Mouse (Mus musculus): ENCODE data around the gene Efna3. TPM values are rescaled to one million over a fixed set of nuclear protein-coding genes. Genes with fewer than 3 reads are reported as not detected.

Gene Efna3
- polyA plus RNA-seq, 1 experiment from 2014 or later, result 4.4 TPM

DNA sequence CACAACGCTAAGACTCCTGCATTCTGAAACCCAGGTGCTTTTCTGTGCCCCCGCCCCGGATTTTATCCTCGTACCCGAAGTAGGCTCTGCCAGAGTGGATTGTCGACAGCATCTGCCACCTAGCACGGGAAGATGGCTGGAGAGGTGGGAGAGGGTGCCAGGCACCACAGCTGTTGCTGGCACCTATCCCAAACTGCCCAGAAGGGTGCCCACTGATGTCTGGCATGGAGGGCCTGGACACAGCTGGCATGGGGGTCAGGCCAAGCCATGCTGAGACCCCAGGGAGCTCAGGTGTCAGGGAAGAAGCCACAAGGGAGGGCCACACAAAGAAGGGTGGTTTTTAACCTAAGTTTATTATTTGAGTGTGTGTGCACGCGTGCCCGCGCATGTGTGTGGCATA is 10.3 kb upstream of the Efna3 start:
- TF ChIP-seq CTCF (IDR thresholded peaks at IDR 0.05), result no peak
- no peak for TF ChIP-seq EP300 (IDR thresholded peaks at IDR 0.05)
- Histone ChIP-seq H3K9me3 (ENCODE audit: low read length) (no peaks in the 10 kb centered on the region), H3K27me3 (replicated peaks; ENCODE audit: insufficient read depth, low read length) (no peaks in the 10 kb centered on the region), H3K36me3 (ENCODE audit: insufficient read depth, low read length) (peaks cover 4% of the 10 kb centered on the region; the same call in 1 of the 2 replicates), H3K4me1 (ENCODE audit: insufficient read depth, low read depth, low read length) (no peaks in the 10 kb centered on the region), H3K9ac (replicated peaks; ENCODE audit: low read depth) (no peak overlapping the region), H3K27ac (ENCODE audit: low read length) (no peak overlapping the region), H3K4me3 (ENCODE audit: low read depth, low read length) (no peak overlapping the region), H3K4me2 (replicated peaks; ENCODE audit: low read depth, low read length) (no peak overlapping the region)
- ATAC-seq, result no peak
- DNase-seq (ENCODE audit: low spot score), result no peak
- 59% methylated on average over 11 of the region's 11 CpGs for WGBS

DNA sequence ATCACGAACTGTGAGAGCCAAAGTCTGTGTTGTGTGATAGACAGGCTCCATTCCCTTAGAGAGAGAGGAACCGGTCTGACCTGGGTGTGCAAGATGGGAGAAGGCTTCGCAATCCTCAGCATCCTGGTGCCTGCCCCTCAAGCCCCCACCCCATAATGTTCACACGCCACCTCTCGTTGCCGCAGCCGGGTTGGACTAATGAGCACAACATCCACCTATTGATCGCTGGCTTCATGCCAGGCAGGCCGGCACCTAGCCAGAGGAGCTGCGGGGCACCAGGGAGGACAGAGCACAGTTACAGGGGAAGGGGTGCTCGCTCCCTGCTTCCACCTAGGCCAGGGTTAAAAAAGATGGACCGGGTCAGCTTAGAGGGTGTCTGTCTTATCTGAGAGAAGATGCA is 9.7 kb upstream of the Efna3 start:
- H3K9me3 ChIP-seq (ENCODE audit: low read length), result no peaks in the 10 kb centered on the region
- TF ChIP-seq CTCF (IDR thresholded peaks at IDR 0.05) (no peak), EP300 (IDR thresholded peaks at IDR 0.05) (no peak)
- 41% methylated on average over 12 of the region's 12 CpGs for WGBS

DNA sequence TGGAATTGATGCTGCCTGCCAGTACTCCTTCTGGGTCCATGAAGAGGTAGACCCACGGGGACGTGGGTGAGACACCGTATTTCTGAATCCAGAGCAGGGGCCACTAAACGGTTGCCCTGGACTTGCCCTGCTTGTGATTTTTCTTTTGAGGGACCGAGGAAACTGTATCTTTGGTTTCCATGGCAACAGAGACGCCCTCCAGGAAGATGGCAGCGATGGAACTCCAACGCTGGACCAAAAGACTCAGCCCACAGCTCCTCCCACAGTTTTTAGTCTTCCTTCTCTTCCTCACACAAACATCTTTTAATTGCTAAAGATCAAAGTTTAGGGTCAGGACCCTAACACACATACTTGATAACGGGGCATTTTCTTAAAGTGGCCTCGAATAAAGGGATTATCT is 9.2 kb upstream of the Efna3 start:
- Histone ChIP-seq H3K9me3 (ENCODE audit: low read length) (no peaks in the 10 kb centered on the region), H3K27me3 (replicated peaks; ENCODE audit: insufficient read depth, low read length) (no peaks in the 10 kb centered on the region), H3K4me1 (ENCODE audit: insufficient read depth, low read depth, low read length) (no peaks in the 10 kb centered on the region), H3K4me2 (replicated peaks; ENCODE audit: low read depth, low read length) (no peak overlapping the region), H3K9ac (replicated peaks; ENCODE audit: low read depth) (no peak overlapping the region), H3K36me3 (ENCODE audit: insufficient read depth, low read length) (peaks cover 4% of the 10 kb centered on the region; the same call in 1 of the 2 replicates), H3K27ac (ENCODE audit: low read length) (no peak overlapping the region), H3K4me3 (ENCODE audit: low read depth, low read length) (no peak overlapping the region)
- no peak for ATAC-seq
- WGBS, result 44% methylated on average over 10 of the region's 10 CpGs
- TF ChIP-seq EP300 (IDR thresholded peaks at IDR 0.05) (no peak), CTCF (IDR thresholded peaks at IDR 0.05) (no peak)
- DNase-seq (ENCODE audit: low spot score), result no peak

More for the DNA sequence above, 9.7 kb upstream of the Efna3 start:
- Histone ChIP-seq H3K27me3 (replicated peaks; ENCODE audit: insufficient read depth, low read length) (no peaks in the 10 kb centered on the region), H3K4me3 (ENCODE audit: low read depth, low read length) (no peak overlapping the region), H3K36me3 (ENCODE audit: insufficient read depth, low read length) (peaks cover 4% of the 10 kb centered on the region; the same call in 1 of the 2 replicates), H3K27ac (ENCODE audit: low read length) (no peak overlapping the region), H3K4me1 (ENCODE audit: insufficient read depth, low read depth, low read length) (no peaks in the 10 kb centered on the region), H3K4me2 (replicated peaks; ENCODE audit: low read depth, low read length) (no peak overlapping the region), H3K9ac (replicated peaks; ENCODE audit: low read depth) (no peak overlapping the region)
- ATAC-seq (no peak), DNase-seq (ENCODE audit: low spot score) (no peak)

DNA sequence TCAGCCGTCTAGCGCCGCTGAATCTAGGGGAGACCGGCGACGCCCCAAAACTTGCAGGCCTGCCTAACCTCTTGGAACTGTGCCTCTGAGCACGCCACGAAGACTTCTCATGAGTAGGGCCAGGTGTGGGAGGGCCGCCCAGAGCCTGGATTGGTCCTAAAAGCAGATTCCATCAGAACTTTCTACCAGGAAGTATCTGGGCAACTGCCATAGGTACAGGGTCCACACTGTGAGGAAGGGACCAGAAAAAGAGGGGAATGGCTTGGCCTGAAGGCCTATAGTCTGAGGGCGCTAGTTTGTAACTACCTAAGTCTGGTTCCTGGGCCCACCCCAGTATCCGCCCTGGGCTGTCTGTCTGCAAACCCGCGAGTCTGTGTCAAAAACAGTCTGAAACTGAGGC is 8.8 kb upstream of the Efna3 start:
- H3K4me2 ChIP-seq (replicated peaks; ENCODE audit: low read depth, low read length), result no peak overlapping the region
- no peak for TF ChIP-seq EP300 (IDR thresholded peaks at IDR 0.05)
- TF ChIP-seq CTCF (IDR thresholded peaks at IDR 0.05), result no peak
- H3K4me1 ChIP-seq (ENCODE audit: insufficient read depth, low read depth, low read length), result no peaks in the 10 kb centered on the region
- H3K27ac ChIP-seq (ENCODE audit: low read length), result no peak overlapping the region
- H3K4me3 ChIP-seq (ENCODE audit: low read depth, low read length), result no peak overlapping the region
- 59% methylated on average over 13 of the region's 13 CpGs for WGBS
- no peaks in the 10 kb centered on the region for H3K27me3 ChIP-seq (replicated peaks; ENCODE audit: insufficient read depth, low read length)
- DNase-seq (ENCODE audit: low spot score), result no peak
- ATAC-seq, result no peak
- H3K9me3 ChIP-seq (ENCODE audit: low read length), result no peaks in the 10 kb centered on the region
- H3K36me3 ChIP-seq (ENCODE audit: insufficient read depth, low read length), result peaks cover 4% of the 10 kb centered on the region; the same call in 1 of the 2 replicates
- no peak overlapping the region for H3K9ac ChIP-seq (replicated peaks; ENCODE audit: low read depth)

DNA sequence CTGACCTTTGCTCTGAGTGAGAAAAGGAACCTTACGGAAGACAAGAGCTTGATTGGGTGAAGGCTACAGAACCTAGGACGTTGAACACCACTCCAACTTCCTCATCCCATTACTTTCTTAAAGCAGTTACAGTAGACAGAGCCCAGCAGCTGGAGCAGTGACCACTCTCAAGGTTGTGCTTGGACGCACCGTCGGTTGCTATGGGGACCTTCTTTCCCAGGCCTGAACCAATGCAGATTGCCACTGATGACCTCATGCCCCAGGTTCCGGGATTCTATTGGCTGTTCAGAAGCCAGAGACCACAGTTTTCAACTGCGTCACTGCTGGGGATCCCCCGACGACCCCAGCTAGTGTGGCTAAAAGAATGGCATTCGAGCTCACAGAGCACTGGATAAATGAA is 8.2 kb upstream of the Efna3 start:
- Histone ChIP-seq H3K4me2 (replicated peaks; ENCODE audit: low read depth, low read length) (no peak overlapping the region), H3K4me1 (ENCODE audit: insufficient read depth, low read depth, low read length) (no peaks in the 10 kb centered on the region), H3K36me3 (ENCODE audit: insufficient read depth, low read length) (peaks cover 4% of the 10 kb centered on the region; the same call in 1 of the 2 replicates), H3K9ac (replicated peaks; ENCODE audit: low read depth) (no peak overlapping the region), H3K27ac (ENCODE audit: low read length) (no peak overlapping the region), H3K27me3 (replicated peaks; ENCODE audit: insufficient read depth, low read length) (no peaks in the 10 kb centered on the region), H3K4me3 (ENCODE audit: low read depth, low read length) (no peak overlapping the region), H3K9me3 (ENCODE audit: low read length) (no peaks in the 10 kb centered on the region)
- TF ChIP-seq EP300 (IDR thresholded peaks at IDR 0.05) (no peak), CTCF (IDR thresholded peaks at IDR 0.05) (no peak)
- peak; percentile 70 for ATAC-seq
- WGBS, result 32% methylated on average over 10 of the region's 10 CpGs
- DNase-seq (ENCODE audit: low spot score), result peak; percentile 60

DNA sequence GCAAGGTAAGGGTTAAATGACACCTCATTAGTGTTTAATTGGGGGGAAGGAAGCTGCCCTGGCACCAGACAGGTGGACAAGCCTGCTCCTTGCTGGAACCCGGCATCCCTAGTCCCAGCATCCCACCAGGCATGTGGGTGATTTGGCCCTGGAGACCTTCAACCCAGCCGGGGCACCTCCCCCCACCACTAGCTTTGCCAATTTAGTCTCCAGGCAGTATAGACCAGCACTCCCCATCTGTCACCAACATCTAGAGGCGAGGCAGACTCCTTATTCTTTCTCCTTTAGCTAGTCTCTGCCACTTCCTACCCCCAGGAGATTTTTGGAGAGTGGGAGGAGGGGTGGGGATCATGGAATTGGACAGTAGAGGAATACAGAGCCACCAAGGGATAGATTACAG is 7.6 kb upstream of the Efna3 start:
- Histone ChIP-seq H3K4me1 (ENCODE audit: insufficient read depth, low read depth, low read length) (no peaks in the 10 kb centered on the region), H3K36me3 (ENCODE audit: insufficient read depth, low read length) (peaks cover 4% of the 10 kb centered on the region; the same call in 1 of the 2 replicates), H3K4me3 (ENCODE audit: low read depth, low read length) (no peak overlapping the region), H3K4me2 (replicated peaks; ENCODE audit: low read depth, low read length) (no peak overlapping the region), H3K9ac (replicated peaks; ENCODE audit: low read depth) (no peak overlapping the region), H3K27ac (ENCODE audit: low read length) (no peak overlapping the region), H3K9me3 (ENCODE audit: low read length) (no peaks in the 10 kb centered on the region), H3K27me3 (replicated peaks; ENCODE audit: insufficient read depth, low read length) (no peaks in the 10 kb centered on the region)
- TF ChIP-seq CTCF (IDR thresholded peaks at IDR 0.05), result no peak
- DNase-seq (ENCODE audit: low spot score), result no peak
- ATAC-seq, result no peak
- WGBS, result 77% methylated on average over 3 of the region's 3 CpGs

DNA sequence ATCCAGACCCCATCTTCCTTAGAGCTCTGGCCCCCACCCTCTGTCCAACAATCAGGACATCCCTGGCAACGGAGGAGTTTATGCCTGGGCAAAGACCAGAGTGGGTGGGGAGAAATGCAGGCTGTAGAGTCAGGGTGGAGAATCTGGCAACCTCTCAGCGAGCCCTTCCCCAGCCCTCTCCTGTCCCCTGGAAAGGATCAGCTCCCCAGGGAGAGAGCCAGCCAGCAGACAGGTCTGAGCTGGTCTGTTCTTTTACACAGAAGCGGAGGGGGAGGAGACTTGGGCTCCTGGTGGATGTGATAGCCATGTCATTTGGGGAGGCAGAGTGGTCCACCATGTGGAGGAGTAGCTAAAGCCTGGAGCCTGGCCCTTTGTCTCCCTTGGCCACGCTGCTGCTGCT is 5.9 kb upstream of the Efna3 start:
- Histone ChIP-seq H3K4me2 (replicated peaks; ENCODE audit: low read depth, low read length) (no peak overlapping the region), H3K9me3 (ENCODE audit: low read length) (no peaks in the 10 kb centered on the region), H3K4me3 (ENCODE audit: low read depth, low read length) (no peak overlapping the region), H3K36me3 (ENCODE audit: insufficient read depth, low read length) (0 out of 2 replicates have a peak, but pooled peaks cover under 1% of the 10 kb centered on the region), H3K4me1 (ENCODE audit: insufficient read depth, low read depth, low read length) (no peaks in the 10 kb centered on the region), H3K9ac (replicated peaks; ENCODE audit: low read depth) (no peak overlapping the region), H3K27ac (ENCODE audit: low read length) (no peak overlapping the region), H3K27me3 (replicated peaks; ENCODE audit: insufficient read depth, low read length) (no peaks in the 10 kb centered on the region)
- ATAC-seq, result no peak
- WGBS, result 25% methylated on average over 4 of the region's 4 CpGs
- TF ChIP-seq CTCF (IDR thresholded peaks at IDR 0.05) (no peak), EP300 (IDR thresholded peaks at IDR 0.05) (no peak)
- DNase-seq (ENCODE audit: low spot score), result no peak

All from lung, postnatal 0 days (tissue).